Mouse (Mus musculus) bone marrow macrophage, adult 2 months (primary cell): Measurements from ENCODE around the gene Ttyh2.

Experiments
- CTCF ChIP-seq: IDR thresholded peaks from 2 replicates; pipeline ENCODE4 v1.5.1; 2012; ENCODE audit warnings: low read depth, mild to moderate bottlenecking, low read length, moderate library complexity
- POLR2A ChIP-seq: IDR thresholded peaks from 2 replicates; pipeline ENCODE4 v1.6.1; 2012; ENCODE audit warnings: mild to moderate bottlenecking, low read depth, low read length, borderline replicate concordance

GRCm38 (mm10) chr11:114694451-114694850 is 19.2 kb downstream of the Ttyh2 start:
- TF ChIP-seq POLR2A (no peak), CTCF (no peak)
